In genomic region chr9:60558507-60558906, GRCm38 (mm10) we compare ENCODE assay signal across 27 mouse cellular contexts. TPM values are rescaled to one million over a fixed set of nuclear protein-coding genes. Genes with fewer than 3 reads are reported as not detected.
"Had no signal": no experiment of that assay in that cellular context is flagged by ENCODE, and none has a peak within 500 bp of the region (broad histone marks: within the 10 kb centered on the region; RNA-seq: fewer than 3 reads in every experiment).

No protein-coding gene starts in this region.

- H3K27ac ChIP-seq: gastrocnemius, adult 2 months; heart, adult 2 months; hindbrain, embryonic 10.5 days; hindbrain, embryonic 12.5 days; hindbrain, embryonic 14.5 days; intestine, embryonic 15.5 days; kidney, embryonic 15.5 days; kidney, postnatal 0 days; limb, embryonic 13.5 days; limb, embryonic 15.5 days; liver, embryonic 13.5 days had no signal

- H3K9ac ChIP-seq: heart, embryonic 12.5 days; hindbrain, embryonic 12.5 days; hindbrain, embryonic 14.5 days; intestine, embryonic 15.5 days; kidney, embryonic 15.5 days; limb, embryonic 13.5 days; limb, embryonic 15.5 days; liver, embryonic 13.5 days had no signal

- H3K4me2 ChIP-seq: heart, embryonic 12.5 days; hindbrain, embryonic 12.5 days; hindbrain, embryonic 14.5 days; intestine, embryonic 15.5 days; kidney, embryonic 15.5 days; limb, embryonic 13.5 days; limb, embryonic 15.5 days; liver, embryonic 13.5 days had no signal

- ATAC-seq: hindbrain, embryonic 16.5 days; inflammation-experienced regulatory T-cells, adult 6 months; intestine, embryonic 15.5 days; intestine, postnatal 0 days had no signal

- H3K36me3 ChIP-seq: heart, embryonic 12.5 days; hindbrain, embryonic 10.5 days; hindbrain, embryonic 12.5 days; intestine, embryonic 15.5 days; kidney, embryonic 15.5 days; limb, embryonic 13.5 days; limb, embryonic 15.5 days; liver, embryonic 13.5 days had no signal

- H3K4me3 ChIP-seq: gastrocnemius, adult 2 months; heart, adult 2 months; heart, embryonic 12.5 days; hindbrain, embryonic 10.5 days; hindbrain, embryonic 12.5 days; intestine, embryonic 15.5 days; kidney, embryonic 15.5 days; limb, embryonic 13.5 days; limb, embryonic 15.5 days; liver, embryonic 13.5 days had no signal

- DNase-seq: gastrocnemius, adult 2 months; gastrocnemius, postnatal 10 days; gastrocnemius, postnatal 25 days; heart, adult 2 months; heart, postnatal 10 days; heart, postnatal 4 days; kidney, adult 18-20 months; kidney, adult 9 months; kidney, postnatal 14 days; kidney, postnatal 36 days; layer of hippocampus, adult 9-11 months; layer of hippocampus, postnatal 36 days; left cerebral cortex, postnatal 4 days; liver, embryonic 13.5 days had no signal

- H3K4me1 ChIP-seq: heart, embryonic 12.5 days had no signal

- H3K9me3 ChIP-seq: heart, embryonic 12.5 days; hindbrain, embryonic 10.5 days; hindbrain, embryonic 12.5 days; intestine, embryonic 15.5 days; kidney, embryonic 15.5 days; limb, embryonic 13.5 days; limb, embryonic 15.5 days; liver, embryonic 13.5 days had no signal

- H3K27me3 ChIP-seq: heart, embryonic 12.5 days; hindbrain, embryonic 12.5 days; intestine, embryonic 15.5 days; kidney, embryonic 15.5 days; limb, embryonic 13.5 days; limb, embryonic 15.5 days; liver, embryonic 13.5 days had no signal

RNA-seq across cellular contexts. Expression of gene Thsd4, which starts 36.7 kb away (rescaled TPM):
- total RNA-seq: granulocyte monocyte progenitor cell, adult 5-6 weeks had no signal
- polyA plus RNA-seq: inflammation-experienced regulatory T-cells, adult 6 months had no signal
